Comparison of ENCODE assay signal across 12 mouse cellular contexts in the genomic region with DNA sequence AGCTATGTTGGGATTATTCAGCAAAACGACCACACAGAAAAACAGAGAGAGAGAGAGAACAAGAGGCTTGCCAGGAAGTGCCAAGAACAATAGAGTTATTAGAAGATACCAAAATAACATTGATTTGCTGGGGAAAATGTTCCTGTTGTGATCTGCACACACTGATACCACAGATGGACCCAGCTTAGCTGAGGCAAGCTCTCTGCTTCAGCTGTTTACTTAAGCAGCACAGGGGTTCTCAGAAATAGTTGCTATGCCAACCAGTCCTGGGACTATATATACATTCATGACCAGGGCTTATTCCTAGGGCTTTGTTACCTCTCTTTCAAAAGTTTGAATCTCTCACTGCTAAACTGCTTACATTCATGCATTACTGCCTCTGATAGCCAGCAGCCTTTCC.
DNase-seq lines count a peak whose midpoint lies in the region; ATAC-seq lines count a peak whose summit lies in the region.
"Had no signal": no experiment of that assay in that cellular context is flagged by ENCODE, and none has a peak within 500 bp of the region (broad histone marks: within the 10 kb centered on the region; RNA-seq: fewer than 3 reads in every experiment).

No protein-coding gene starts in this region.

- 0 out of 2 replicates have a peak, but pooled peaks cover 11% of the 10 kb centered on the region for H3K4me1 ChIP-seq in hindbrain, embryonic 14.5 days (replicated peaks; ENCODE audit: control insufficient read depth, insufficient read depth, low read length)
- H3K4me1 ChIP-seq in hindbrain, embryonic 12.5 days, result 0 out of 2 replicates have a peak, but pooled peaks cover 3% of the 10 kb centered on the region
- H3K4me1 ChIP-seq in neural tube, embryonic 13.5 days (replicated peaks), result peaks cover 9% of the 10 kb centered on the region
- H3K4me1 ChIP-seq in midbrain, embryonic 13.5 days (replicated peaks), result peaks cover 10% of the 10 kb centered on the region

- H3K9me3 ChIP-seq in hindbrain, embryonic 14.5 days (ENCODE audit: control insufficient read depth, low read length), result no peaks in the 10 kb centered on the region
- H3K9me3 ChIP-seq in hindbrain, embryonic 12.5 days (replicated peaks), result no peaks in the 10 kb centered on the region
- no peaks in the 10 kb centered on the region for H3K9me3 ChIP-seq in neural tube, embryonic 13.5 days
- no peaks in the 10 kb centered on the region for H3K9me3 ChIP-seq in midbrain, embryonic 13.5 days

- WGBS in hindbrain, embryonic 14.5 days, result 46% methylated on average over 1 of the region's 1 CpGs
- WGBS in hindbrain, embryonic 12.5 days, result 64% methylated on average over 1 of the region's 1 CpGs
- WGBS in neural tube, embryonic 13.5 days, result 61% methylated on average over 1 of the region's 1 CpGs
- WGBS in midbrain, embryonic 13.5 days, result 48% methylated on average over 1 of the region's 1 CpGs

- H3K9ac ChIP-seq in hindbrain, embryonic 14.5 days, result no peak overlapping the region
- no peak overlapping the region for H3K9ac ChIP-seq in hindbrain, embryonic 12.5 days
- no peak overlapping the region for H3K9ac ChIP-seq in neural tube, embryonic 13.5 days
- H3K9ac ChIP-seq in midbrain, embryonic 13.5 days (replicated peaks), result no peak overlapping the region

- H3K27ac ChIP-seq in hindbrain, embryonic 14.5 days, result no peak overlapping the region
- H3K27ac ChIP-seq in hindbrain, embryonic 12.5 days, result no peak overlapping the region
- H3K27ac ChIP-seq in neural tube, embryonic 13.5 days (replicated peaks), result 0 out of 2 replicates have a peak overlapping the region, but pooled peaks have one; percentile 4
- H3K27ac ChIP-seq in midbrain, embryonic 13.5 days, result no peak overlapping the region

- H3K27me3 ChIP-seq in hindbrain, embryonic 14.5 days (ENCODE audit: control insufficient read depth, insufficient read depth, low read length), result no peaks in the 10 kb centered on the region
- H3K27me3 ChIP-seq in hindbrain, embryonic 12.5 days, result no peaks in the 10 kb centered on the region
- no peaks in the 10 kb centered on the region for H3K27me3 ChIP-seq in neural tube, embryonic 13.5 days
- no peaks in the 10 kb centered on the region for H3K27me3 ChIP-seq in midbrain, embryonic 13.5 days

- H3K36me3 ChIP-seq in hindbrain, embryonic 14.5 days (replicated peaks; ENCODE audit: control insufficient read depth, insufficient read depth), result no peaks in the 10 kb centered on the region
- H3K36me3 ChIP-seq in hindbrain, embryonic 12.5 days, result no peaks in the 10 kb centered on the region
- H3K36me3 ChIP-seq in neural tube, embryonic 13.5 days, result no peaks in the 10 kb centered on the region
- H3K36me3 ChIP-seq in midbrain, embryonic 13.5 days, result no peaks in the 10 kb centered on the region

- no peak overlapping the region for H3K4me3 ChIP-seq in hindbrain, embryonic 14.5 days (replicated peaks; ENCODE audit: low read length)
- H3K4me3 ChIP-seq in hindbrain, embryonic 12.5 days, result no peak overlapping the region
- no peak overlapping the region for H3K4me3 ChIP-seq in neural tube, embryonic 13.5 days
- no peak overlapping the region for H3K4me3 ChIP-seq in midbrain, embryonic 13.5 days (replicated peaks)

- peak; percentile 71; the same call in 1 of the 2 replicates for ATAC-seq in hindbrain, embryonic 14.5 days (ENCODE audit: low FRiP score)
- ATAC-seq in hindbrain, embryonic 12.5 days (ENCODE audit: low FRiP score), result no peak
- no peak for ATAC-seq in neural tube, embryonic 13.5 days (ENCODE audit: low read depth)
- ATAC-seq in midbrain, embryonic 13.5 days, result peak; percentile 94
- ATAC-seq: inflammation-experienced regulatory T-cells, adult 6 months; lung, postnatal 0 days had no signal

- DNase-seq in hindbrain, embryonic 14.5 days (ENCODE audit: low spot score), result no peak
- DNase-seq in neural tube, embryonic 10.5 days (ENCODE audit: extremely low spot score, low spot score), result no peak
- no peak for DNase-seq in cerebellum, adult 18-20 months
- no peak for DNase-seq in MN1 (ENCODE audit: low spot score)
- DNase-seq: adrenal gland, postnatal 10 days; heart, adult 18-20 months; kidney, postnatal 36 days had no signal

- H3K4me2 ChIP-seq in hindbrain, embryonic 14.5 days (replicated peaks), result no peak overlapping the region
- no peak overlapping the region for H3K4me2 ChIP-seq in hindbrain, embryonic 12.5 days (replicated peaks)
- H3K4me2 ChIP-seq in neural tube, embryonic 13.5 days, result no peak overlapping the region
- no peak overlapping the region for H3K4me2 ChIP-seq in midbrain, embryonic 13.5 days (replicated peaks)

Comparison
In these comparisons a context has a peak if more than half of its experiments do, and no peak if none do; other contexts are left out.
1. ATAC-seq: peak in hindbrain, embryonic 14.5 days (single experiment) and midbrain, embryonic 13.5 days (single experiment); none in hindbrain, embryonic 12.5 days (single experiment) and neural tube, embryonic 13.5 days (single experiment).